Mouse (Mus musculus) testis, adult 2 months (tissue): ENCODE measurements around the gene C030005K15Rik.

Source experiments
- CTCF ChIP-seq: fragments of 200-500 bp; IDR thresholded peaks from 2 replicates; pipeline ENCODE4 v1.5.1; 2012; ENCODE audit warnings: low read depth, mild to moderate bottlenecking, inconsistent platforms, low read length, moderate library complexity; ENCODE audit not compliant: control insufficient read depth, insufficient read depth, insufficient replicate concordance
- POLR2A ChIP-seq: fragments of 200-500 bp; IDR thresholded peaks from 2 replicates; pipeline ENCODE4 v1.6.1; 2012; ENCODE audit warnings: low read depth, mild to moderate bottlenecking, inconsistent platforms, low read length, moderate library complexity; ENCODE audit not compliant: control insufficient read depth

- TF ChIP-seq CTCF = no peak
- no peak for TF ChIP-seq POLR2A
These were observed 24.2 kb downstream of the C030005K15Rik start for GRCm38 (mm10) chr10:97702321-97702720.
